Mouse (Mus musculus) small intestine, adult 10 weeks (tissue): ENCODE results near the gene Gm884. TPM values are rescaled to one million over a fixed set of nuclear protein-coding genes. Genes with fewer than 3 reads are reported as not detected.

Source experiments
- polyA plus RNA-seq: library from polyadenylated mRNA; stranded (reverse); fragments of 350-450 nt; fragmentation: Illumina TruSeq; extraction: RNeasy Lipid Tissue Mini Kit (QIAGEN cat#74804); gene quantifications from one replicate; pipeline ENCODE4 v1.2.3, GENCODE M21; 2014; ENCODE audit warnings: low replicate concordance

Gene Gm884
- polyA plus RNA-seq = not detected

GRCm38 (mm10) chr11:103621040-103621439 lies at the start of gene Gm884:
Gm884 (minus strand) TSS chr11:103621140.

GRCm38 (mm10) chr11:103649301-103649982 lies 28.5 kb upstream of the Gm884 start, which contains the start of gene Rprml:
Rprml (plus strand) TSS chr11:103649570.

GRCm38 (mm10) chr11:103638790-103639189 lies 17.9 kb upstream of the Gm884 start, which contains the start of gene Lyzl6:
Lyzl6 (minus strand) TSS chr11:103638890.

DNA sequence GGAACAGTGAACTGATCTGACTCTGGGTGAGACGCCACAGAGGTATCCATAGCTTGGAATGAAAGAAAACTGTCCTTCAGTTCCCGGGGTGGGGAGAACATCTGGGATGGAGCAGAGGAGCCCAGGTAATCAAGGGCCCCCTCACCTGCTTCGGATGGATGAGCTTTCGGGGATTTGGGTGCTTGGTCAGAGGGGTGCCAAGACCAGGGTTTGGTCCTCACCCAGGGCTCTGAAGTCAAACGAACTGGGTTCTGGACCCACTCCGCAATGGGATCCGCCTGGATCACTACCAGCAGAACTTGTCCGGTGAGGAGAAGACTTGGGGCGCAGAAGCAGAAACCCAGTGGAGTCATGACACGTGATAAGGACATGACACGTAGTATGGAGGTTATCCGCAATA lies 116.4 kb downstream of the Gm884 start, which contains the start of gene Lrrc37a:
Lrrc37a (minus strand) TSS at position 101 of the 400 bp plus-strand sequence.

Other genes with a start within 250 kb of the Gm884 start
- gene Plekhm1, start 208.5 kb downstream of the Gm884 start, polyA plus RNA-seq = 1.1 TPM
- gene Lrrc37a, start 116.5 kb downstream of the Gm884 start, polyA plus RNA-seq = not detected
- not detected for gene Lyzl6, start 17.8 kb upstream of the Gm884 start, polyA plus RNA-seq
- gene Rprml, start 28.4 kb upstream of the Gm884 start, polyA plus RNA-seq = not detected
- 84.3 TPM for gene Gosr2, start 76.8 kb upstream of the Gm884 start, polyA plus RNA-seq
- gene Wnt9b, start 128.7 kb upstream of the Gm884 start, polyA plus RNA-seq = not detected
- gene Wnt3, start 153.0 kb upstream of the Gm884 start, polyA plus RNA-seq = 0.26 TPM